Mouse (Mus musculus): Measurements from ENCODE around the gene Ccnb1. TPM values are rescaled to one million over a fixed set of nuclear protein-coding genes. Genes with fewer than 3 reads are reported as not detected.
"Not testable (repeated sequence)": the region's sequence is repeated elsewhere in the genome, so short reads cannot be mapped to it uniquely, and the experiment has no call there.

Ccnb1 gene
- polyA plus RNA-seq, 1 experiment from 2014 or later, result 69.9 TPM

GRCm38 (mm10) chr13:100824306-100824705 is 37.9 kb upstream of the Ccnb1 start:
- Histone ChIP-seq H3K36me3 (ENCODE audit: control insufficient read depth, insufficient read depth, low read length) (peaks cover 69% of the 10 kb centered on the region), H3K4me1 (ENCODE audit: control insufficient read depth, insufficient read depth, low read length) (no peaks in the 10 kb centered on the region), H3K27me3 (ENCODE audit: control insufficient read depth, insufficient read depth, low read length) (no peaks in the 10 kb centered on the region), H3K9me3 (ENCODE audit: control insufficient read depth, low read length) (no peaks in the 10 kb centered on the region), H3K4me2 (ENCODE audit: low read length) (no peak overlapping the region), H3K9ac (replicated peaks; ENCODE audit: low read length) (no peak overlapping the region), H3K27ac (replicated peaks; ENCODE audit: low read depth, low read length) (no peak overlapping the region), H3K4me3 (replicated peaks; ENCODE audit: low read depth, low read length) (no peak overlapping the region)
- no peak for ATAC-seq (ENCODE audit: low FRiP score, low TSS enrichment)
- no peak for DNase-seq
- WGBS, result 94% methylated on average over 6 of the region's 6 CpGs

DNA sequence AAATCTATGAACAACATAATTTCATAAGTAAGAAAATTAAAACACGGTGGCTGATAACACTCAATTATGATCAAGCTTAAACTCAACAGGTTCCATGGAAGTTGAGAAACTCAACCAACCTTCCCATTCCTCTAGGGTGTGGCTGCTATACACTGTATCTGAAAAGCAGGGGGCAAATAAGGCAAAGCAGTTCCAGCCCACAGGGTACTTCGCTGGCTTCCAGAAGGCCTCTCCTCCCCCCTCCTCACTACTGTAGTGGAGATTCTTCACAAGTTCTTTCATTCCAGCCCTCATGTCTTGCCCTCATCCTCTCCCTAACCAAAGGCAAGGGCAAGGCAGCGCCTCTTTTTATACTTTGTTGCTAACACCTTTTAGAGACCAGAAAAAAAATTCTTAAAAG is 37.5 kb upstream of the Ccnb1 start:
- no peaks in the 10 kb centered on the region for H3K4me1 ChIP-seq (ENCODE audit: control insufficient read depth, insufficient read depth, low read length)
- no peaks in the 10 kb centered on the region for H3K27me3 ChIP-seq (ENCODE audit: control insufficient read depth, insufficient read depth, low read length)
- H3K9me3 ChIP-seq (ENCODE audit: control insufficient read depth, low read length), result no peaks in the 10 kb centered on the region
- H3K27ac ChIP-seq (replicated peaks; ENCODE audit: low read depth, low read length), result no peak overlapping the region
- H3K4me3 ChIP-seq (replicated peaks; ENCODE audit: low read depth, low read length), result no peak overlapping the region
- H3K9ac ChIP-seq (replicated peaks; ENCODE audit: low read length), result no peak overlapping the region
- DNase-seq (no peak), ATAC-seq (ENCODE audit: low FRiP score, low TSS enrichment) (no peak)
- peaks cover 73% of the 10 kb centered on the region for H3K36me3 ChIP-seq (ENCODE audit: control insufficient read depth, insufficient read depth, low read length)
- 98% methylated on average over 3 of the region's 3 CpGs for WGBS
- no peak overlapping the region for H3K4me2 ChIP-seq (ENCODE audit: low read length)

GRCm38 (mm10) chr13:100814451-100814850 is 28.1 kb upstream of the Ccnb1 start:
- Histone ChIP-seq H3K4me1 (ENCODE audit: control insufficient read depth, insufficient read depth, low read length) (no peaks in the 10 kb centered on the region), H3K36me3 (ENCODE audit: control insufficient read depth, insufficient read depth, low read length) (peaks cover 72% of the 10 kb centered on the region), H3K9me3 (ENCODE audit: control insufficient read depth, low read length) (no peaks in the 10 kb centered on the region), H3K9ac (replicated peaks; ENCODE audit: low read length) (no peak overlapping the region), H3K27me3 (ENCODE audit: control insufficient read depth, insufficient read depth, low read length) (no peaks in the 10 kb centered on the region), H3K4me3 (replicated peaks; ENCODE audit: low read depth, low read length) (no peak overlapping the region), H3K27ac (replicated peaks; ENCODE audit: low read depth, low read length) (no peak overlapping the region), H3K4me2 (ENCODE audit: low read length) (no peak overlapping the region)
- no peak for DNase-seq
- 94% methylated on average over 6 of the region's 6 CpGs for WGBS
- no peak for ATAC-seq (ENCODE audit: low FRiP score, low TSS enrichment)

DNA sequence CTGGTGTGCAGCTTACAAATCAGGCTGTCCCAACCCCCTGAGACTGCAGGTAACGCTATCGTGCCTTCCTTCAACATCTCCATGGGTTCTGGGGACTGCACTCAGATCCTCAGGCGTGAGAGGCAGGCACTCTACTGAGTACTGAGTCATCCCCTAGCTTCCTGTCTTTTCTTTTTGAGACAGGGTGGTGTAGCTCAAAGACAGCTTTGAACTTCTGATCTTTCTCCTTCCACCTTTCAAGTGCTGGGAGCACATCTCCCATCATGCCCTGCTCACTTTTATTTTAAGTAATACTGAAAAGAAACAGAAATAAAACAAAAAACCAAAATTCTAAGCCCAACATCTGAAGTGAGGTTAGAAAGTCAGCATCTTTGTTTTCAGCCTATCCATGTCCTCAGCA is 19.4 kb upstream of the Ccnb1 start:
- Histone ChIP-seq H3K9ac (replicated peaks; ENCODE audit: low read length) (no peak overlapping the region), H3K27ac (replicated peaks; ENCODE audit: low read depth, low read length) (no peak overlapping the region), H3K4me1 (ENCODE audit: control insufficient read depth, insufficient read depth, low read length) (no peaks in the 10 kb centered on the region), H3K9me3 (ENCODE audit: control insufficient read depth, low read length) (no peaks in the 10 kb centered on the region), H3K4me3 (replicated peaks; ENCODE audit: low read depth, low read length) (no peak overlapping the region), H3K27me3 (ENCODE audit: control insufficient read depth, insufficient read depth, low read length) (no peaks in the 10 kb centered on the region), H3K36me3 (ENCODE audit: control insufficient read depth, insufficient read depth, low read length) (peaks cover 69% of the 10 kb centered on the region), H3K4me2 (ENCODE audit: low read length) (no peak overlapping the region)
- ATAC-seq (ENCODE audit: low FRiP score, low TSS enrichment), result no peak
- no peak for DNase-seq
- 93% methylated on average over 3 of the region's 3 CpGs for WGBS

DNA sequence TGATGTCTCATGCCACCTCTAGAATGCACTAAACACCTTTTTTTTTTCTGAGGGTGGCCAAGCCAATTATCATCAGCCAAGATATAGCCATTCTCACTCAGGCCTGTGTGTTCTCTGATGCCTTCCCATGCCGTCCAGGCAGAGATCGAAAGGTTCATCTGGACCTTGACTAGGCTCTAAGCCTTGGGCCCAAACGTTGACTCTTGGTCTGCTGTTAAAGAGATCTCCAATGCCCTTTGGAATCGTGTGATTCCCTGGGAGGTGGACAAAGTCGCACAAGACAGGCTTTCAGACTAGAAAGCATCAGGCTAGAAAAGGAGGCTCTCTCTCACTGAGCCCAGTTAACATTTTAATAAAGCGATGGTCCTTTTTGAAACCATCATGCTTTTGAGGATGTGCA is 10.8 kb upstream of the Ccnb1 start:
- WGBS, result 88% methylated on average over 6 of the region's 6 CpGs
- H3K9ac ChIP-seq (replicated peaks; ENCODE audit: low read length), result no peak overlapping the region
- DNase-seq (no peak), ATAC-seq (ENCODE audit: low FRiP score, low TSS enrichment) (no peak)
- H3K27ac ChIP-seq (replicated peaks; ENCODE audit: low read depth, low read length), result no peak overlapping the region
- H3K4me3 ChIP-seq (replicated peaks; ENCODE audit: low read depth, low read length), result no peak overlapping the region
- no peaks in the 10 kb centered on the region for H3K27me3 ChIP-seq (ENCODE audit: control insufficient read depth, insufficient read depth, low read length)
- no peak overlapping the region for H3K4me2 ChIP-seq (ENCODE audit: low read length)
- H3K9me3 ChIP-seq (ENCODE audit: control insufficient read depth, low read length), result no peaks in the 10 kb centered on the region
- no peaks in the 10 kb centered on the region for H3K4me1 ChIP-seq (ENCODE audit: control insufficient read depth, insufficient read depth, low read length)
- H3K36me3 ChIP-seq (ENCODE audit: control insufficient read depth, insufficient read depth, low read length), result peaks cover 11% of the 10 kb centered on the region

- no peaks in the 10 kb centered on the region for H3K27me3 ChIP-seq (ENCODE audit: control insufficient read depth, insufficient read depth, low read length)
- no peaks in the 10 kb centered on the region for H3K36me3 ChIP-seq (ENCODE audit: control insufficient read depth, insufficient read depth, low read length)
- ATAC-seq (ENCODE audit: low FRiP score, low TSS enrichment), result no peak
- no peaks in the 10 kb centered on the region for H3K9me3 ChIP-seq (ENCODE audit: control insufficient read depth, low read length)
- peaks cover 8% of the 10 kb centered on the region; the same call in 1 of the 2 replicates for H3K4me1 ChIP-seq (ENCODE audit: control insufficient read depth, insufficient read depth, low read length)
- no peak overlapping the region for H3K27ac ChIP-seq (replicated peaks; ENCODE audit: low read depth, low read length)
- H3K9ac ChIP-seq (replicated peaks; ENCODE audit: low read length), result no peak overlapping the region
- no peak overlapping the region for H3K4me2 ChIP-seq (ENCODE audit: low read length)
- WGBS, result 88% methylated on average over 3 of the region's 3 CpGs
- DNase-seq, result no peak
- H3K4me3 ChIP-seq (replicated peaks; ENCODE audit: low read depth, low read length), result no peak overlapping the region
Observed at GRCm38 (mm10) chr13:100789083-100789482, 2.7 kb upstream of the Ccnb1 start.

- H3K4me1 ChIP-seq (ENCODE audit: control insufficient read depth, insufficient read depth, low read length); H3K27ac ChIP-seq (replicated peaks; ENCODE audit: low read depth, low read length); H3K36me3 ChIP-seq (ENCODE audit: control insufficient read depth, insufficient read depth, low read length); H3K4me2 ChIP-seq (ENCODE audit: low read length); DNase-seq; H3K27me3 ChIP-seq (ENCODE audit: control insufficient read depth, insufficient read depth, low read length); H3K9ac ChIP-seq (replicated peaks; ENCODE audit: low read length); H3K9me3 ChIP-seq (ENCODE audit: control insufficient read depth, low read length); ATAC-seq (ENCODE audit: low FRiP score, low TSS enrichment); H3K4me3 ChIP-seq (replicated peaks; ENCODE audit: low read depth, low read length): not testable (repeated sequence)
- WGBS, result 98% methylated on average over 11 of the region's 14 CpGs
Observed at GRCm38 (mm10) chr13:100788057-100788456, 1.7 kb upstream of the Ccnb1 start.

- Histone ChIP-seq H3K4me2 (ENCODE audit: low read length) (no peak overlapping the region), H3K4me1 (ENCODE audit: control insufficient read depth, insufficient read depth, low read length) (peaks cover 8% of the 10 kb centered on the region; the same call in 1 of the 2 replicates), H3K27me3 (ENCODE audit: control insufficient read depth, insufficient read depth, low read length) (no peaks in the 10 kb centered on the region), H3K9ac (replicated peaks; ENCODE audit: low read length) (no peak overlapping the region), H3K4me3 (replicated peaks; ENCODE audit: low read depth, low read length) (no peak overlapping the region), H3K27ac (replicated peaks; ENCODE audit: low read depth, low read length) (no peak overlapping the region), H3K9me3 (ENCODE audit: control insufficient read depth, low read length) (no peaks in the 10 kb centered on the region), H3K36me3 (ENCODE audit: control insufficient read depth, insufficient read depth, low read length) (no peaks in the 10 kb centered on the region)
- no peak for ATAC-seq (ENCODE audit: low FRiP score, low TSS enrichment)
- WGBS, result 77% methylated on average over 6 of the region's 6 CpGs
- no peak for DNase-seq
Observed at GRCm38 (mm10) chr13:100787316-100788010, 1.1 kb upstream of the Ccnb1 start.

GRCm38 (mm10) chr13:100785806-100786413 is 460 bp downstream of the Ccnb1 start:
- WGBS, result under 1% methylated on average over 30 of the region's 30 CpGs
- DNase-seq (no peak), ATAC-seq (ENCODE audit: low FRiP score, low TSS enrichment) (peak; percentile 38)
- Histone ChIP-seq H3K4me1 (ENCODE audit: control insufficient read depth, insufficient read depth, low read length) (peaks cover 8% of the 10 kb centered on the region; the same call in 1 of the 2 replicates), H3K27ac (replicated peaks; ENCODE audit: low read depth, low read length) (no peak overlapping the region), H3K9ac (replicated peaks; ENCODE audit: low read length) (peak overlapping the region; percentile 48), H3K36me3 (ENCODE audit: control insufficient read depth, insufficient read depth, low read length) (no peaks in the 10 kb centered on the region), H3K4me3 (replicated peaks; ENCODE audit: low read depth, low read length) (peak overlapping the region; percentile 61), H3K4me2 (ENCODE audit: low read length) (peak overlapping the region; percentile 98), H3K27me3 (ENCODE audit: control insufficient read depth, insufficient read depth, low read length) (no peaks in the 10 kb centered on the region), H3K9me3 (ENCODE audit: control insufficient read depth, low read length) (no peaks in the 10 kb centered on the region)

Data from midbrain, embryonic 14.5 days (tissue).